In the genomic region with DNA sequence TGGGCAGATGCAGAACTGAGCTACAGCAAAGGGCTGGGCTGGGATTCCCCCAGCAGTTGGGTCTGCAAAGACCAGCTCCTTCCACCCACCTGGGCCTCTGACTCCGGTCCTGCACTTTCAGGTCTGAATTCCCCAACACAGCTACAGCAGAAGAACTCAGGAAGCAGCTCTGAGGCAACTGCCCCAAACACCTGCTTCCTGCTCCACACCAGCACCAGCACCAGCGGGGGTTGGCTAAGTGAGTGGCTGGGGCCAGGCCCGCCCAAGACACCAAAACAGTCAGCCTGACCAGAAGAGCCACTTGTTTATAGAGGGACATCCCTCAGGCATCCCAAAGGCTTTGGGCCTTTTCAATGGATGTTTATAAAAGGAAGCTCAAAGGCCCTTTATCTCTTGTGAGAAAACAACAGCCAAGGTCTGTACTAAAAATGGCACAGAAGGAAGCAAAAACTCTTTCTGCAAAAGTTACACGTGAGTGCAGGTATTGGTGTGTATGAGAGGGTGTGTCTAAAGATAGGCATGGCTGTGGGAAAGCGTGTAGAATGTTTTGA, we compare ENCODE assay signal across 8 mouse cellular contexts. TPM values are rescaled to one million over a fixed set of nuclear protein-coding genes. Genes with fewer than 3 reads are reported as not detected.
DNase-seq lines count a peak whose midpoint lies in the region; ATAC-seq lines count a peak whose summit lies in the region.

No protein-coding gene starts in this region.

- peak; percentile 78 to 82 for ATAC-seq in hematopoietic stem cell, adult 5-6 weeks (replicated peaks in 1 of 2; ENCODE audit: insufficient read depth in 1 of 2, low FRiP score in 2 of 2, low TSS enrichment in 1 of 2, low read depth in 1 of 2, poor library complexity in 2 of 2, severe bottlenecking in 2 of 2)
- peak; percentile 77 for ATAC-seq in megakaryocyte progenitor cell, adult 5-6 weeks (replicated peaks; ENCODE audit: poor library complexity)

- DNase-seq in adrenal gland, adult 2 months = peak; percentile 25
- no peak for DNase-seq in adrenal gland, postnatal 4 days (ENCODE audit: low spot score in 2 of 2)
- peak; percentile 67 for DNase-seq in CD4-positive, CD25-positive, alpha-beta regulatory T cell, adult 2 months (ENCODE audit: low read depth, low spot score)
- no peak for DNase-seq in embryo, embryonic 9.5 days (ENCODE audit: extremely low spot score)
- DNase-seq in right cerebral cortex, adult 2 months (ENCODE audit: low spot score in 2 of 2) = no peak
- no peak for DNase-seq in testis, postnatal 10 days (ENCODE audit: low spot score)

RNA-seq across cellular contexts. Expression of a gene that starts 9.0 kb away (rescaled TPM):
- 10 to 100 TPM; 10.4 to 11.7 TPM for total RNA-seq in adrenal gland, adult 2 months (2021)
- 10.5 and 12.3 TPM in 2 replicates for polyA plus RNA-seq in adrenal gland, adult 2 months (2012; rRNA removed)
- total RNA-seq in adrenal gland, postnatal 4 days (2021) = 10 to 100 TPM; 14.5 to 16.7 TPM
- 103 and 130 TPM in 2 replicates for total RNA-seq in hematopoietic stem cell, adult 5-6 weeks (2017)
- total RNA-seq in megakaryocyte progenitor cell, adult 5-6 weeks (2015) = 32.9 and 42.8 TPM in 2 replicates
- 65.5 and 71.5 TPM in 2 replicates for total RNA-seq in megakaryocyte progenitor cell, adult 5-6 weeks (2017)

Comparison
In these comparisons a context has a peak if more than half of its experiments do, and no peak if none do; other contexts are left out.
1. DNase-seq: peak in adrenal gland, adult 2 months (single experiment) and CD4-positive, CD25-positive, alpha-beta regulatory T cell, adult 2 months (single experiment); none in adrenal gland, postnatal 4 days (0 of 2), embryo, embryonic 9.5 days (single experiment), right cerebral cortex, adult 2 months (0 of 2) and testis, postnatal 10 days (single experiment).